Mouse (Mus musculus) hematopoietic multipotent progenitor cell, adult 10-12 weeks (in vitro differentiated cells): ENCODE data around the gene Fer. TPM values are rescaled to one million over a fixed set of nuclear protein-coding genes. Genes with fewer than 3 reads are reported as not detected.

ENCODE experiments used
- polyA plus RNA-seq: library from polyadenylated mRNA; stranded (reverse); fragments of >175 nt; gene quantifications from 2 replicates; pipeline ENCODE4 v1.2.3, GENCODE M21; 2012; ENCODE audit warnings: low replicate concordance

Gene Fer
- 0.05 and 0.65 TPM in 2 replicates for polyA plus RNA-seq

GRCm38 (mm10) chr17:63863012-63863630, at the start of gene Fer:
TSS of gene Fer (plus strand) at chr17:63863062.

GRCm38 (mm10) chr17:63863647-63864149, 836 bp downstream of the Fer start, which contains the start of gene A930002H24Rik:
TSS of gene A930002H24Rik (minus strand) at chr17:63863791.

Other genes starting within 250 kb of the Fer start
- gene A930002H24Rik, start 729 bp downstream of the Fer start, polyA plus RNA-seq, result 0.59 and 5.4 TPM in 2 replicates